Mouse (Mus musculus): ENCODE measurements around the gene Scrg1. TPM values are rescaled to one million over a fixed set of nuclear protein-coding genes. Genes with fewer than 3 reads are reported as not detected.

Scrg1 gene
- 1.0 and 1.4 TPM in 2 replicates for polyA plus RNA-seq (2015; fragmentation: Nextera tagmentation; extraction: Ambion mirVana)

GRCm38 (mm10) chr8:57455765-57456164 is at the start of gene Scrg1:
Scrg1 (plus strand) TSS chr8:57455923.

GRCm38 (mm10) chr8:57487441-57488155 is 31.9 kb downstream of the Scrg1 start, which contains the start of gene Sap30:
Sap30 (minus strand) TSS chr8:57487860.

GRCm38 (mm10) chr8:57511316-57512118 is 55.8 kb downstream of the Scrg1 start, which contains the start of gene Hmgb2:
Hmgb2 (plus strand) TSS chr8:57511907.

Other genes starting within 250 kb of the Scrg1 start
- gene Hand2, start 134.9 kb upstream of the Scrg1 start, polyA plus RNA-seq (2015; fragmentation: Nextera tagmentation; extraction: Ambion mirVana) = 0.59 and 1.1 TPM in 2 replicates
- gene Sap30, start 31.9 kb downstream of the Scrg1 start, polyA plus RNA-seq (2015; fragmentation: Nextera tagmentation; extraction: Ambion mirVana) = 24.1 and 28.3 TPM in 2 replicates
- gene Hmgb2, start 56.0 kb downstream of the Scrg1 start, polyA plus RNA-seq (2015; fragmentation: Nextera tagmentation; extraction: Ambion mirVana) = 104 and 124 TPM in 2 replicates
- gene Galnt7, start 197.1 kb downstream of the Scrg1 start, polyA plus RNA-seq (2015; fragmentation: Nextera tagmentation; extraction: Ambion mirVana) = 3.8 and 4.5 TPM in 2 replicates

Measured in skeletal muscle tissue, postnatal 0 days (tissue).